Mouse (Mus musculus) neural tube, embryonic 14.5 days (tissue): Measurements from ENCODE around the gene H2-Ke6. TPM values are rescaled to one million over a fixed set of nuclear protein-coding genes. Genes with fewer than 3 reads are reported as not detected.

Experiments
- ATAC-seq: fragments of 200-750 bp; cut with Nextera tagmentation; 2 replicates; pipeline ENCODE4 v1.8.0; 2017; ENCODE audit warnings: low read depth, mild to moderate bottlenecking, moderate TSS enrichment, moderate library complexity
- H3K27ac ChIP-seq: fragments of 300-500 bp; sonication (generic); 2 replicates; pipeline ENCODE4 v1.5.1; 2014; ENCODE audit warnings: low read depth, mild to moderate bottlenecking, control low read depth, low read length, moderate library complexity, mixed read lengths
- H3K27me3 ChIP-seq: fragments of 300-500 bp; sonication (generic); 2 replicates; pipeline ENCODE4 v1.6.1; 2014; ENCODE audit warnings: low read length; ENCODE audit not compliant: control insufficient read depth, insufficient read depth
- H3K36me3 ChIP-seq: fragments of 300-500 bp; sonication (generic); 2 replicates; pipeline ENCODE4 v1.6.1; 2014; ENCODE audit warnings: low read length, mixed read lengths; ENCODE audit not compliant: control insufficient read depth, insufficient read depth
- H3K4me1 ChIP-seq: fragments of 300-500 bp; sonication (generic); 2 replicates; pipeline ENCODE4 v1.6.1; 2014; ENCODE audit warnings: low read length; ENCODE audit not compliant: control insufficient read depth, insufficient read depth
- H3K4me2 ChIP-seq: fragments of 300-500 bp; sonication (generic); 2 replicates; pipeline ENCODE4 v1.6.1; 2014; ENCODE audit warnings: mild to moderate bottlenecking, low read depth, low read length, control low read depth
- H3K4me3 ChIP-seq: fragments of 300-500 bp; sonication (generic); 2 replicates; pipeline ENCODE4 v1.5.1; 2014; ENCODE audit warnings: low read depth, low read length, control low read depth, mixed read lengths
- H3K9ac ChIP-seq: fragments of 300-500 bp; sonication (generic); replicated peaks from 2 replicates; pipeline ENCODE4 v1.6.1; 2014; ENCODE audit warnings: low read depth, mild to moderate bottlenecking, control low read depth, low read length, mixed read lengths
- H3K9me3 ChIP-seq: fragments of 300-500 bp; sonication (generic); 2 replicates; pipeline ENCODE4 v1.6.1; 2016; ENCODE audit warnings: low read length; ENCODE audit not compliant: control insufficient read depth
- WGBS: fragments of 180-500 bp; shearing (Covaris S2); extraction: QIAGEN DNeasy Blood & Tissue Kit; methylation state at CpG from one replicate; pipeline ENCODE4 v1.1.7; 2014; 5-methylcytosine and 5-hydroxymethylcytosine counted together
- polyA plus RNA-seq: library from polyadenylated mRNA; unstranded; fragments of >200 nt; fragmentation: Nextera tagmentation; extraction: Ambion mirVana; gene quantifications from 2 replicates; pipeline ENCODE4 v1.2.1, GENCODE M21; 2014

H2-Ke6 gene
- polyA plus RNA-seq, 1 experiment from 2014 or later = 72.1 TPM

DNA sequence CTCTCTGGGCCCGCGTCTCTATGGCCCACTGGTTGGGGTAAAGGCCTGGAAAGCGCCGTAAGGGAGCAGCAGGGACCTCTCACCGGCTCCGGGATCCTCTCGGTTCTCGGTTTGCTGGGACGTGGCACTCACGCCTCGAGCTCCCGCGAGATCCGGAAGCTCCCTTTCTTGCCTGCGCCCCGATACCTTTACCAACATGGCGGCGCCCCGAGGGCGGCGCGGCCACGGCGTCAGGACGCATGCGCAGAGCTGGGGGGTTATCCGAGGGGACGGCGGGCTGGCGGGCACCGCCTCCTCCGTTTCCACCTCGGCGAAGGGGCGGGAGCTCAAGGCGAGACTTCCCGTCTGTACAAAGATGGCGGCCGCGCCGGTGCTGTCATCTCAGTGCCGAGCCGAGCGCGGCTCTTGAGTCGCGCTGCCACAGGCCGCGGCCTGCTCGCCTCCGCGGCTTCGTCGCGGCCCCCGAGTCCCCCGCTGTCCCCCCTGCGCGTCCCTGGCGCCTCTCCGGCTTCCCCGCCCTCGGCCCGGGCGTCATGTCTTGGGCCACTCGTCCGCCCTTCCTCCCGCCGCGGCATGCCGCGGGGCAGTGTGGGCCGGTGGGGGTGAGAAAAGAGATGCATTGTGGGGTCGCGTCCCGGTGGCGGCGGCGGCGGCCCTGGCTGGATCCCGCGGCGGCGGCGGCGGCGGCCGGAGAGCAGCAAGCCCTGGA lies 3.8 kb upstream of the H2-Ke6 start, which contains the start of the genes Slc39a7 and Rxrb:
TSS of gene Slc39a7 (minus strand) at position 218 of the 709 bp plus-strand sequence.
TSS of gene Rxrb (plus strand) at position 348 of the 709 bp plus-strand sequence.
- peak; percentile 79 for ATAC-seq
- Histone ChIP-seq H3K4me1 (peaks cover 41% of the 10 kb centered on the region), H3K4me2 (peak within 1 kb of the TSS; percentile 89), H3K27ac (peak within 1 kb of the TSS; percentile 98), H3K4me3 (peak within 1 kb of the TSS; percentile 85), H3K27me3 (no peaks in the 10 kb centered on the region), H3K9me3 (no peaks in the 10 kb centered on the region), H3K36me3 (peaks cover 29% of the 10 kb centered on the region), H3K9ac (peak within 1 kb of the TSS; percentile 92)
- WGBS = under 1% methylated on average over 62 of the region's 88 CpGs

DNA sequence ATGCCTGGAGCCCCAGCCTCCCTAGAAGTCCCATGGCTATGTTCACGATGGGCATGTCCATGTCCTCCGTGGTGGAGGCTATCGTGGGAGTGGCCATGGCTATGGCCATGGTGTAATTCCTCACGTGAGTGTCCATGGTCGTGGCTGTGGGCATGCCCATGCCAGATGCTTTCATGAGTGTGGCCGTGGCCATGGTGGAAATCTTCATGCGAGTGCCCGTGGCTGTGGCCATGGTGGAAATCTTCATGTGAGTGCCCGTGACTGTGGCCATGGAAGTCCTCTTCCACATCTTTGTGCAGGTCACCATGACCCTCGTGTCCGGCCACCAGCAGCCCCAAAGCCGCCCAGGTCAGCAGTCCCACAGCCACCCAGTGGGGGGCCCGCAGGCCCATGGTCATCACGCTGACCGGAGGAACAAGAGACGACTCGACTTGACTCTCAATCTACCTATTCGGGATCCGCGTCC lies 3.0 kb upstream of the H2-Ke6 start:
- Histone ChIP-seq H3K9me3 (no peaks in the 10 kb centered on the region), H3K9ac (peak overlapping the region; percentile 92), H3K36me3 (peaks cover 21% of the 10 kb centered on the region), H3K4me3 (peak overlapping the region; percentile 85), H3K4me1 (peaks cover 45% of the 10 kb centered on the region), H3K4me2 (peak overlapping the region; percentile 89), H3K27ac (peak overlapping the region; percentile 98), H3K27me3 (no peaks in the 10 kb centered on the region)
- no peak for ATAC-seq
- 6% methylated on average over 20 of the region's 20 CpGs for WGBS

DNA sequence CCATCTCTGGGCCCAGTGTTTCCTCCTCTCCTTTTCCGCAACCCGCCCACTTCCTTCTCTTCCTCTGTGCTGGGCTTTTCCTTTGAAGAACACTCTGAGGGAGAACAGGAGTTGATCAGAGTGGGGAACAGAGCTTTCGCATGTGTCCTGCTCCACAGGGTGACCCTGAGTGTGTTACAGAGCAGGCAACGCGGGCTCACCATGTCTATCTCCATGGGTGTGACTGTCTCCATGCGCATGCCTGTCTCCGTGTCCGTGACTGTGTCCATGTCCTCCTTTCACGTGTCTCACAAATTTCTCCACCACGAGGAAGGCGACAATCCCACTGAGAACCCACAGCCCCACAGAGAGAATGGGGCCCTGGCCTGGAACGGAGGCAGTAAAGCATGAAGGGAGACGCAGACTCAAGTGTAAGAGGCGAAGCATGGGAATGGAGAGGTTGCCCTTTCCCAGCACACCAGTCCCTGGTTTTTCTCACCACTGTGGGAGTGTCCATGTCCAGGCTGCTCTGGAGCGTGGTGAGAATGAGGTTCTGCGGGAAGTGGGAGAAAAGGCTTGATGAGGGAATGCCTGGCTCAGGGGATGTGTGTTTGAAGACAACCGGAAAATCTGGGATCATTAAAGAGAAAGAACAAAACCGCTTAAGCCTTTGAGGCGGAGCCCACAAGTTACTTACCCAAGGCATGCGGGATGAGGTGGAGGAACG lies 2.2 kb upstream of the H2-Ke6 start:
- 78% methylated on average over 21 of the region's 21 CpGs for WGBS
- peaks cover 16% of the 10 kb centered on the region for H3K36me3 ChIP-seq
- no peak for ATAC-seq
- H3K9me3 ChIP-seq = no peaks in the 10 kb centered on the region
- H3K4me2 ChIP-seq = peak overlapping the region; percentile 89
- H3K4me1 ChIP-seq = peaks cover 52% of the 10 kb centered on the region
- H3K9ac ChIP-seq = peak overlapping the region; percentile 92
- H3K27ac ChIP-seq = no peak overlapping the region
- no peaks in the 10 kb centered on the region for H3K27me3 ChIP-seq
- peak overlapping the region; percentile 85 for H3K4me3 ChIP-seq

GRCm38 (mm10) chr17:34029150-34029889 lies 1.5 kb upstream of the H2-Ke6 start:
- no peak overlapping the region for H3K9ac ChIP-seq
- 88% methylated on average over 18 of the region's 18 CpGs for WGBS
- H3K9me3 ChIP-seq = no peaks in the 10 kb centered on the region
- peak overlapping the region; percentile 89 for H3K4me2 ChIP-seq
- peaks cover 13% of the 10 kb centered on the region for H3K36me3 ChIP-seq
- H3K4me3 ChIP-seq = peak overlapping the region; percentile 85; the same call in 1 of the 2 replicates
- H3K27me3 ChIP-seq = no peaks in the 10 kb centered on the region
- H3K27ac ChIP-seq = no peak overlapping the region; the same call in 1 of the 2 replicates
- peaks cover 52% of the 10 kb centered on the region for H3K4me1 ChIP-seq
- no peak for ATAC-seq

- no peak overlapping the region for H3K9ac ChIP-seq
Measured at GRCm38 (mm10) chr17:34028501-34029149, 765 bp upstream of the H2-Ke6 start.

GRCm38 (mm10) chr17:34026917-34027655 lies 774 bp downstream of the H2-Ke6 start:
- H3K36me3 ChIP-seq = peaks cover 12% of the 10 kb centered on the region
- 3% methylated on average over 36 of the region's 36 CpGs for WGBS
- peaks cover 54% of the 10 kb centered on the region for H3K4me1 ChIP-seq
- no peaks in the 10 kb centered on the region for H3K27me3 ChIP-seq
- H3K4me2 ChIP-seq = peak overlapping the region; percentile 93
- no peak for ATAC-seq
- H3K27ac ChIP-seq = peak overlapping the region; percentile 83
- H3K4me3 ChIP-seq = peak overlapping the region; percentile 49
- peak overlapping the region; percentile 78 for H3K9ac ChIP-seq
- no peaks in the 10 kb centered on the region for H3K9me3 ChIP-seq

More at GRCm38 (mm10) chr17:34028501-34029149, 765 bp upstream of the H2-Ke6 start:
- H3K4me1 ChIP-seq = peaks cover 56% of the 10 kb centered on the region
- H3K9me3 ChIP-seq = no peaks in the 10 kb centered on the region
- H3K36me3 ChIP-seq = peaks cover 12% of the 10 kb centered on the region
- peak overlapping the region; percentile 93 for H3K4me2 ChIP-seq
- no peak for ATAC-seq
- peak overlapping the region; percentile 83 for H3K27ac ChIP-seq
- 49% methylated on average over 17 of the region's 17 CpGs for WGBS
- no peaks in the 10 kb centered on the region for H3K27me3 ChIP-seq
- H3K4me3 ChIP-seq = no peak overlapping the region

DNA sequence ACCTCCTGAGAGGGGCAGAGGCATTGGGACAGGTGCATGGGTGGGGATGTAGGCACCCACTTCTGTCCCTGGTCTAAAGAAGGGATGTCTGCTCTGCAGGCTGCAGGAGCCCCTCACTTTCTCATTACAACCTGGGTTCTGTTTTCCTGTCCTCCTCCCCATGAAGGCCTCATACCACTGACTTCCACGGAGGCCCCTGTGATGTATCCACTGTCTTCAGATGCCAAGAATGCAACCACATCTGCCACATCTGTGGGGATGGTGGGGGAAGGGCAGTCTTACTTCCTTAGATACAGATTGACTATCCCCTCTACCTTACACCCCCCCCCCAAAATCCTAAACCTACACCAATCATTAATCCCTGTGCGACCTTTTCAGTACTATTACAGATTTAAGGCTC lies 1.6 kb downstream of the H2-Ke6 start:
- H3K9ac ChIP-seq = no peak overlapping the region; the same call in 1 of the 2 replicates
- H3K27me3 ChIP-seq = no peaks in the 10 kb centered on the region
- peaks cover 54% of the 10 kb centered on the region for H3K4me1 ChIP-seq
- peak overlapping the region; percentile 74 for H3K27ac ChIP-seq
- H3K4me3 ChIP-seq = peak overlapping the region; percentile 49
- peak overlapping the region; percentile 93 for H3K4me2 ChIP-seq
- ATAC-seq = no peak
- WGBS = 14% methylated on average over 2 of the region's 2 CpGs
- no peaks in the 10 kb centered on the region for H3K9me3 ChIP-seq
- peaks cover 12% of the 10 kb centered on the region for H3K36me3 ChIP-seq

DNA sequence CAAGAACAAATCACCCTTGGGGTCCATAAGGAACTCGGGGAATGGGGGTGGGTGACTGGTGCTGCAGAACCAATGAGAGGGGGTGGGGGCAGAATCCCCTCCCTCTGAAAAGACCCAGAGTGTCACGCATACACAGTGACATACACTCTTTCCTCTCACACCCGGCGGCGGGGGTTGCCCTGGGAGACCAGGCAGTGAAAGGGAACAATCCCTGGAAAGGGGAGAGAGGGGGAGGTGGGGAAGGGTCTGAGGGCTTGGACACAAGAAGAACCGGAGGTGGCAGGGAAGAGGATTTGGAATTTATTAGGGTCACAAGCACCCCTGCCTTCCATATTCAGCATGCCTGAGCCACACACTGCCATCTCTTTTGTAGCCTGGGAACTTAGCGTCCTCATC lies 2.1 kb downstream of the H2-Ke6 start:
- H3K9me3 ChIP-seq = no peaks in the 10 kb centered on the region
- peak overlapping the region; percentile 99 for H3K27ac ChIP-seq
- H3K4me2 ChIP-seq = peak overlapping the region; percentile 93
- peak; percentile 9; the same call in 1 of the 2 replicates for ATAC-seq
- no peaks in the 10 kb centered on the region for H3K27me3 ChIP-seq
- H3K36me3 ChIP-seq = peaks cover 12% of the 10 kb centered on the region
- peak overlapping the region; percentile 58 for H3K4me3 ChIP-seq
- peaks cover 52% of the 10 kb centered on the region for H3K4me1 ChIP-seq
- 2% methylated on average over 7 of the region's 7 CpGs for WGBS
- peak overlapping the region; percentile 91; the same call in 1 of the 2 replicates for H3K9ac ChIP-seq
